Mouse (Mus musculus) liver, embryonic 14.5 days (tissue): ENCODE measurements around the gene Chrm5.

Source experiments
- CTCF ChIP-seq: IDR thresholded peaks from 2 replicates; pipeline ENCODE4 v1.5.1; 2016; ENCODE audit warnings: antibody characterized with exemption, low read depth, control low read depth
- EP300 ChIP-seq: IDR thresholded peaks from 2 replicates; pipeline ENCODE4 v1.6.1; 2016; ENCODE audit warnings: antibody characterized with exemption, low read depth

- TF ChIP-seq CTCF = no peak
- peak; percentile 77 for TF ChIP-seq EP300
These were observed 29.6 kb upstream of the Chrm5 start for GRCm38 (mm10) chr2:112510140-112510539.
